Mouse (Mus musculus) intestine, embryonic 16.5 days (tissue): ENCODE data around the gene Ap3d1. TPM values are rescaled to one million over a fixed set of nuclear protein-coding genes. Genes with fewer than 3 reads are reported as not detected.

Source experiments
- ATAC-seq: fragments of 200-750 bp; cut with Nextera tagmentation; 2 replicates; pipeline ENCODE4 v1.8.0; 2017; ENCODE audit warnings: moderate TSS enrichment, moderate library complexity
- H3K27ac ChIP-seq: fragments of 300-500 bp; sonication (generic); 2 replicates; pipeline ENCODE4 v1.5.1; 2014; ENCODE audit warnings: mild to moderate bottlenecking, low read length
- H3K27me3 ChIP-seq: fragments of 300-500 bp; sonication (generic); replicated peaks from 2 replicates; pipeline ENCODE4 v1.6.1; 2014; ENCODE audit warnings: low read length, control low read depth, mixed read lengths; ENCODE audit not compliant: control insufficient read depth, insufficient read depth
- H3K36me3 ChIP-seq: fragments of 300-500 bp; sonication (generic); 2 replicates; pipeline ENCODE4 v1.6.1; 2014; ENCODE audit warnings: low read length, control low read depth; ENCODE audit not compliant: control insufficient read depth, insufficient read depth
- H3K4me1 ChIP-seq: fragments of 300-500 bp; sonication (generic); 2 replicates; pipeline ENCODE4 v1.6.1; 2014; ENCODE audit warnings: low read length, control low read depth, mixed read lengths; ENCODE audit not compliant: control insufficient read depth, insufficient read depth
- H3K4me2 ChIP-seq: fragments of 300-500 bp; sonication (generic); 2 replicates; pipeline ENCODE4 v1.6.1; 2014; ENCODE audit warnings: low read depth, low read length, control low read depth
- H3K4me3 ChIP-seq: fragments of 300-500 bp; sonication (generic); 2 replicates; pipeline ENCODE4 v1.5.1; 2014; ENCODE audit warnings: mild to moderate bottlenecking, low read length
- H3K9ac ChIP-seq: fragments of 300-500 bp; sonication (generic); 2 replicates; pipeline ENCODE4 v1.6.1; 2014; ENCODE audit warnings: low read depth, low read length
- H3K9me3 ChIP-seq: fragments of 300-500 bp; sonication (generic); 2 replicates; pipeline ENCODE4 v1.6.1; 2016; ENCODE audit warnings: low read length, control low read depth; ENCODE audit not compliant: control insufficient read depth
- WGBS: fragments of 180-500 bp; shearing (Covaris S2); extraction: QIAGEN DNeasy Blood & Tissue Kit; methylation state at CpG from one replicate; pipeline ENCODE4 v1.1.7; 2014; 5-methylcytosine and 5-hydroxymethylcytosine counted together
- polyA plus RNA-seq: library from polyadenylated mRNA; unstranded; fragments of >200 nt; fragmentation: Nextera tagmentation; extraction: Ambion mirVana; gene quantifications from 2 replicates; pipeline ENCODE4 v1.2.1, GENCODE M21; 2015

The Ap3d1 gene
- polyA plus RNA-seq, 1 experiment from 2014 or later: 57.9 TPM

DNA sequence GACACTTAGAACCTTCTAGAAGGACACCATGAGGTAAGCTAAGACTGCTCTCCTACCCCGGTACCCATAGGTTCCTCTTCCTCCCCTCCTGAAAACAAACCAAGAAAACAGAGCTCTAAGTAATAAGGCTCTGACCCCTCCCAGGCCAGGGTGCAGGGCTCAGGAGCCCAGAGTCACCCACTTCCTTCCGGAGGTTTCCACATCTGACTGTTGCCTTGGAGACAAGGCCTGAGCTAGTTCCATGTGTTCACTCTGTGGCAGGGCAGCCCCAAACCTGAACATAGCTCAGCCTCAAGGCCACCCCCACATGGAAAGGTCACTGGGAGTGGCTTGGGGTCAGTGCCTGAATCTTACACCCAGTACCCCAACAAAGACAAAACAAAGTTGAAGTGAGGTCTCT lies 46.9 kb downstream of the Ap3d1 start:
- Histone ChIP-seq H3K9ac (no peak overlapping the region), H3K27ac (peak overlapping the region; percentile 21; the same call in 1 of the 2 replicates), H3K4me1 (peaks cover 13% of the 10 kb centered on the region; the same call in 1 of the 2 replicates), H3K36me3 (no peaks in the 10 kb centered on the region), H3K4me3 (no peak overlapping the region), H3K27me3 (no peaks in the 10 kb centered on the region), H3K4me2 (no peak overlapping the region), H3K9me3 (no peaks in the 10 kb centered on the region)
- peak; percentile 24; the same call in 1 of the 2 replicates for ATAC-seq
- WGBS: 67% methylated on average over 2 of the region's 2 CpGs

DNA sequence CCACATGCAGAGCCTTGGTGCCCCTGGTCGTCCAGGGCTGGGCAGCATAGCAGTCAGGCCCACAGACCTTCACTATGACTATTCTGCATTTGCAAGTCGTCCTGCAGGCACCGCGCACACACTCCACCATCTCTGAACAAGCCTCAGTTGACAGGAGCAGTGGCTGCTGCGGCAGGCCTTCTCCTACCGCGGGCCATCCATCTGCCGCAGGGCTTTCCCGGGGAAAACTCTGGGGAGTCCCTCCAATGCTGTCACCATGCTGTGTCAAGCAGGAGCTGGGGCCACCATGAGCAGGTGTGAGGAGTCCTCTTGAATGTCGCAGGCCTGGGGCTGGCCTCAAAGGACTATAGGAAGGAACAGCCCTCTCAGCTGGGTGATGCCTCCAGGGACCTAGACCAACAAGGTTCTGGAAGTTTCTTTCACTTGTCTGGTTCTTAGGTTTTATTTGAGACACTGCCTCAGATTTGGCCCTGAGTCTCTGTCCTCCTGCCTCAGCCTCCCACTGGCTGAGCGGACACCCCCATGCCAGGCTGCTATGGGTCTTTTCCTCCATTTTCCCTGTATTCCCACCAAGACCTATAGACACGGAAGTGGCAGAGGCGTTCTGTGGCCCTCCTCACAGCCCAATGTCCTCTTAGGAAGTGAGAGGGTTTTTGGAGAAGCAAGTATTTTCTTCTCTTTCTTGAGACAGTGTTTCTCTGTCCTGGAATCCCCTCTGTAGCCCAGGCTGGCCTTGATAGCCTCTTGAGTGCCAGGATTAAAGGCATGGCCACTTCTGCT lies 47.7 kb downstream of the Ap3d1 start:
- Histone ChIP-seq H3K9me3 (no peaks in the 10 kb centered on the region), H3K36me3 (0 out of 2 replicates have a peak, but pooled peaks cover 2% of the 10 kb centered on the region), H3K4me2 (no peak overlapping the region), H3K4me1 (peaks cover 8% of the 10 kb centered on the region; the same call in 1 of the 2 replicates), H3K9ac (no peak overlapping the region), H3K4me3 (no peak overlapping the region), H3K27ac (no peak overlapping the region), H3K27me3 (no peaks in the 10 kb centered on the region)
- no peak for ATAC-seq
- 91% methylated on average over 13 of the region's 13 CpGs for WGBS

DNA sequence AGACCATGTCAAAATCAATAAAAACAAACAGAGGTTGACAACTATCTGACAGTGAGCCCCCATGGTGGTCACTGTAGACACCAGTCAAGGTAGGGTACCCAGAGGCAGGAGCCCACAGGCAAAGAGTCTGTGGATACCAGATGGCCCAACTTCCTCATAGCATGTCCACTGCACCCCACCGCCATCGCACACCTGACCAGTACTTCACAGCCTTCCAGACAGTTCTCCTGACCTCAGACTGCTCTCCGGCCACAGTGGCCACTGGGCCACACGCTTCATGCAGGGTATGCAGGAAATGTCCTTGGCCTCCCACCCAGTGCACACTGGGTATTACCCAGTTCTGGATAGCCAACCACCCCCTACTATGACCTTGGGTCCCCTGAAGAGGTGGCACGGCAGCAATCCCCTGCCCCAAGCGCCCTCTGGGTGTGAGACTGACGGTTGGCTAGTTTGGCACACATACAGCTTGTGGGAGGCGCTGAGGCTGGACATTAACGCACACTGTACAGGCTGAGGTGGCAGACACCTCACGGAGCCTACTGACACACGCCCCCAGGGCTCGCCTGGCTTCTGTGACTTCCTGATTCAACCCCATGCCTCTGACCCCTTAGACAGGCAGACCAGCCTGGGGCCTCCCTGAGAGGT lies 48.5 kb downstream of the Ap3d1 start:
- no peak for ATAC-seq
- no peak overlapping the region for H3K4me2 ChIP-seq
- WGBS: 94% methylated on average over 12 of the region's 12 CpGs
- no peak overlapping the region for H3K27ac ChIP-seq
- no peak overlapping the region for H3K4me3 ChIP-seq
- H3K9me3 ChIP-seq: no peaks in the 10 kb centered on the region
- H3K36me3 ChIP-seq: 0 out of 2 replicates have a peak, but pooled peaks cover 2% of the 10 kb centered on the region
- H3K9ac ChIP-seq: no peak overlapping the region
- H3K27me3 ChIP-seq: no peaks in the 10 kb centered on the region
- H3K4me1 ChIP-seq: peaks cover 8% of the 10 kb centered on the region; the same call in 1 of the 2 replicates

DNA sequence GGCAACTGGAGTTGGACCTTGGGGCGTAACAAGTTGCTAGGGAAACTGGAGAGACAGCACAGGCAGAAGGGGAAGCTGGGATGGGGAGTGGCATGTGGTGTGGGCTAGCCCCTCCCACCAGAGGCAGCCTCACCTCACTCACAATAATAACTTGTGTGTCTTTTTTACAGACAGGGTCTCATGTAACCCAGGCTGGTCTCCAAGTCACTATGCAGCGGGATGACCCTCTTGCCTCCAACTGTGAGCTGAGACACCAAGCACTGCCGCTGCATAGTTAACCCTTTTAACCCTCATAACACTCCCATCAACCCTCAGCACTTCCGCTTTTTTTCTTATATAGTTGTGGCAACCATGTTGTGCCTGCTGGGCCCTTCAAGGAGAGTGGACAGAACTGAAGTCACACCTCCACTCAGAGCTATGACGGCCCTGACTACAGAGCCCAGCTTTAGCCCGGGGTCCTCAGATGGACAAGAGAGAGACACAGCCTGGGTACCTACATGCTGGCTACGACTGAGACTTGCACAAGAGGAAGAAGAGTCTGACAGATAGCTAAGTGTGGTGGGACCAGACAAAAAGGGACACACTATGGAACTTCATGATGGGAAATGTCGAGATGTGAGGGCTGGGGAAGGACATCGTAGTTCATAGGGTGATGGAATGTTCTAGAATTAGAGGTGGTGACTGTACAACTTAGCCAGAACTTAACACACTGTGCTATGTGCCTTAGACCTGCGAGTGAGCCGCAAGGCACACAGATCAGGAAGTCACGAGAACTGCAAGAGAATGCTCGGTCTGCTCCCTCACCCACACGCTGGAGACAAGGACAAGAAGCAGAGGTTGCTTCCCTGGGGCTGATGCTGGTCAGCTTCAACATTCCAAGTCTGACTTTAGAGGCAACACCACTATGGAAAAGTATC lies 49.6 kb downstream of the Ap3d1 start:
- Histone ChIP-seq H3K4me2 (no peak overlapping the region), H3K36me3 (0 out of 2 replicates have a peak, but pooled peaks cover 2% of the 10 kb centered on the region), H3K4me1 (peaks cover 8% of the 10 kb centered on the region; the same call in 1 of the 2 replicates), H3K9ac (peak overlapping the region; percentile 14; the same call in 1 of the 2 replicates), H3K9me3 (no peaks in the 10 kb centered on the region), H3K27ac (no peak overlapping the region), H3K27me3 (no peaks in the 10 kb centered on the region), H3K4me3 (no peak overlapping the region)
- WGBS: 78% methylated on average over 14 of the region's 14 CpGs
- ATAC-seq: no peak

DNA sequence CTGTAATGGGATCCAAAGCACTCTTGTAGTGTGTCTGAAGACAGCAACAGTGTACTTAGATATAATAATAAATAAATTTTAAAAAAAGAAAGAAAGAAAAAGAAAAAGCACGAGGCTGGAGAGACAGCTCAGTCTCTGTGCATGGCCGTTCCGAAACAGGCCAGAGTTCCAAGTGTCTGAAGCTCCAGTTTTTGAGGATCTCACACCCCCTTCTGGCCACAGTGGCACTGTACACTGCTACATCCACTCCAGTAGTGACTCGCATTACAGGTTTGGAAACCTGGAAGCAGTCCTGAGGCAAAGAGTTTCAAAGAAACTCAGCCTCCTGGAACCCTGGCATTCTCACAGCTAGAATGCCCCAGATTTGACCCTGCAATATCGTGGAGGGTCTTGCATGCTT lies 54.2 kb downstream of the Ap3d1 start:
- H3K27ac ChIP-seq: no peak overlapping the region
- WGBS: 37% methylated on average over 5 of the region's 5 CpGs
- ATAC-seq: peak; percentile 77
- no peaks in the 10 kb centered on the region for H3K27me3 ChIP-seq
- H3K9ac ChIP-seq: no peak overlapping the region
- H3K4me3 ChIP-seq: no peak overlapping the region
- peaks cover 2% of the 10 kb centered on the region; the same call in 1 of the 2 replicates for H3K36me3 ChIP-seq
- no peaks in the 10 kb centered on the region for H3K9me3 ChIP-seq
- H3K4me2 ChIP-seq: no peak overlapping the region
- 0 out of 2 replicates have a peak, but pooled peaks cover 2% of the 10 kb centered on the region for H3K4me1 ChIP-seq

DNA sequence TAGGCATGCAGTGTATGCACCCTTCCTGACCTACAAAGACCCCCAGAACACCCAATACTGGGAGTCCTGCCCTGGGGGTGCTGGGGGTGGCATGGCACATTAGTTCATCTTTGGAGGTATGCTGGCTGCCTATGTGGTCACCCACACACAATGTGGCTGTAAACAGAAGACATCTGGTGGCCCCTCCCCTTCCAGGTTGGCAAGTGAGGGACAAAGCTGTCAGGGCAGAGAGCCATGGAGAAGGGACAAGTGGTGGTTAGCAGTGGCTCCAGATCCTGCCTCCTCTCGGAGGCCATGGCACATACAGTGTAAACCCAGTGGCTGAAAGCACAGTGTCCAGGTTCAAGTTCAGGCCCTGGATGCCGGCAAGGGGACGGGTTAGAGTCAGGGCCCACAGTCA lies 55.4 kb downstream of the Ap3d1 start:
- H3K36me3 ChIP-seq: peaks cover 2% of the 10 kb centered on the region; the same call in 1 of the 2 replicates
- H3K4me3 ChIP-seq: no peak overlapping the region
- WGBS: 96% methylated on average over 3 of the region's 3 CpGs
- H3K9ac ChIP-seq: no peak overlapping the region
- no peaks in the 10 kb centered on the region for H3K27me3 ChIP-seq
- ATAC-seq: no peak
- H3K27ac ChIP-seq: no peak overlapping the region
- H3K4me2 ChIP-seq: no peak overlapping the region
- H3K4me1 ChIP-seq: 0 out of 2 replicates have a peak, but pooled peaks cover 2% of the 10 kb centered on the region
- H3K9me3 ChIP-seq: no peaks in the 10 kb centered on the region

DNA sequence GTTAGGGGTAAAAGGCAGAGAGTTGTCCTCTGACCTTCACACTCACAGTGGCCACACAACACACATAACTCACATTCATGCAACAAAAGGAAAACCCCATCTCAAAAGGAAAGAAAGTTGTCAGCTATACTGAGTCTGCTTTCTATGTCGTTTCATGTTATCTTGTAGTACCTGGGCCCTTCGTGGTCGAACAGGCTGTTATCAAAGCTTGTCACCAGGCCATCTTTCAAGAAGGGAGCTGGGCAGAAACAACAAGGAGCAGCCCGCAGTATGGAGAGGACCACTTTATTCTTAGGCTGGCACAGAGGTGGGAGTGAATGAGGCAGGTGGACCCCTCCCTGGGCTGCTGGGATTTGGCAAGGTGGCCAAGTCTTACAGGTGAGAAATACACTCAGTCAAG lies 57.1 kb downstream of the Ap3d1 start:
- H3K4me1 ChIP-seq: 0 out of 2 replicates have a peak, but pooled peaks cover 2% of the 10 kb centered on the region
- no peak overlapping the region for H3K9ac ChIP-seq
- H3K27ac ChIP-seq: no peak overlapping the region
- H3K36me3 ChIP-seq: peaks cover 1% of the 10 kb centered on the region; the same call in 1 of the 2 replicates
- 82% methylated on average over 4 of the region's 4 CpGs for WGBS
- H3K9me3 ChIP-seq: no peaks in the 10 kb centered on the region
- H3K27me3 ChIP-seq: no peaks in the 10 kb centered on the region
- no peak overlapping the region for H3K4me2 ChIP-seq
- H3K4me3 ChIP-seq: no peak overlapping the region
- no peak for ATAC-seq

DNA sequence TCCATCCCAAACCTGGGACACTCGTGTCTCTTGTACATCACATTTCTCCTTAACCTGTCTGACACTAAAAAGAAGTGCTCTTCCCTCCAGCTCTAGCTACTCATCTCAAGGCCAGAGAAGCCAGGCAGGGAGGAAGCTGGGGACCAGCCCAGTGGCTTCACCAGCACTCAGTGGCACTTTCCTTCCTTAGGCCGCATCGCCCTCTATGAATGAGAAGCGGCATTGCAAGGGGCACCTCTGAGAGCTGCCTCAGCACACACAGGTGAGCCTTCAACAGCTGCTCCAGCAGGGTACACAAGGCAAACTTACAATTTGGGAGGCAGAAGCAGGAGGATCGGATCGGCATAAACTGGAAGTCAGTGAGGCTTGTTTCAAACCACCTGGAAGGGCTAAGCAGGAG lies 57.9 kb downstream of the Ap3d1 start:
- 62% methylated on average over 6 of the region's 6 CpGs for WGBS

More for the DNA sequence above, 57.9 kb downstream of the Ap3d1 start:
- no peak overlapping the region for H3K27ac ChIP-seq
- no peak overlapping the region for H3K4me3 ChIP-seq
- H3K4me2 ChIP-seq: no peak overlapping the region
- no peak overlapping the region for H3K9ac ChIP-seq
- ATAC-seq: peak; percentile 60
- H3K27me3 ChIP-seq: no peaks in the 10 kb centered on the region
- H3K9me3 ChIP-seq: no peaks in the 10 kb centered on the region
- no peaks in the 10 kb centered on the region; the same call in 1 of the 2 replicates for H3K36me3 ChIP-seq
- peaks cover 4% of the 10 kb centered on the region for H3K4me1 ChIP-seq
